Mouse (Mus musculus) myocyte (in vitro differentiated cells): ENCODE data around the gene Acot3. TPM values are rescaled to one million over a fixed set of nuclear protein-coding genes. Genes with fewer than 3 reads are reported as not detected.
"Not testable (repeated sequence)": the region's sequence is repeated elsewhere in the genome, so short reads cannot be mapped to it uniquely, and the experiment has no call there.

ENCODE experiments used
- H3K27me3 ChIP-seq: one replicate; pipeline ENCODE4 v1.6.1; 2011; ENCODE audit not compliant: control insufficient read depth, insufficient read depth, insufficient read length
- H3K36me3 ChIP-seq: one replicate; pipeline ENCODE4 v1.6.1; 2011; ENCODE audit not compliant: control insufficient read depth, insufficient read depth
- H3K4me2 ChIP-seq: one replicate; pipeline ENCODE4 v1.6.1; 2011; ENCODE audit warnings: low read depth, control low read depth
- H3K4me3 ChIP-seq: one replicate; pipeline ENCODE4 v1.5.1; 2011; ENCODE audit warnings: mild to moderate bottlenecking, control low read depth, moderate library complexity
- H3K79me2 ChIP-seq: one replicate; pipeline ENCODE4 v1.6.1; 2011; ENCODE audit not compliant: control insufficient read depth, insufficient read depth
- H3ac ChIP-seq: one replicate; pipeline ENCODE4 v1.6.1; 2011; ENCODE audit not compliant: control insufficient read depth, insufficient read length
- CEBPB ChIP-seq: IDR thresholded peaks from 2 replicates; pipeline ENCODE4 v1.6.1; 2011; ENCODE audit warnings: mild to moderate bottlenecking, moderate library complexity; ENCODE audit not compliant: poor library complexity, insufficient read depth, severe bottlenecking
- E2F4 ChIP-seq: IDR thresholded peaks from one replicate; pipeline ENCODE4 v1.6.1; 2011; ENCODE audit warnings: mild to moderate bottlenecking, control low read depth, moderate library complexity; ENCODE audit not compliant: insufficient read depth
- MAX ChIP-seq: IDR thresholded peaks from one replicate; pipeline ENCODE4 v1.6.1; 2011; ENCODE audit warnings: low read depth, mild to moderate bottlenecking, control low read depth
- MYOD1 ChIP-seq, 3 experiments: IDR thresholded peaks; one replicate each; pipeline ENCODE4 v1.6.1; 2011; ENCODE audit warnings: control low read depth in 2 of 3, low read depth in 2 of 3, mild to moderate bottlenecking in 2 of 3, moderate library complexity in 1 of 3; ENCODE audit not compliant: insufficient read length in 2 of 3, control insufficient read depth in 1 of 3
- MYOG ChIP-seq, 3 experiments: IDR thresholded peaks; one replicate each; pipeline ENCODE4 v1.6.1; 2011; ENCODE audit warnings: control low read depth in 2 of 3, low read depth in 2 of 3, mild to moderate bottlenecking in 2 of 3; ENCODE audit not compliant: insufficient read length in 2 of 3, control insufficient read depth in 1 of 3, insufficient read depth in 1 of 3
- POLR2A ChIP-seq: IDR thresholded peaks from one replicate; pipeline ENCODE4 v1.6.1; 2011; ENCODE audit warnings: low read depth, mild to moderate bottlenecking, control low read depth, moderate library complexity; ENCODE audit not compliant: insufficient read length
- POLR2AphosphoS2 ChIP-seq: IDR thresholded peaks from one replicate; pipeline ENCODE4 v1.6.1; 2011; ENCODE audit warnings: low read depth, control low read depth; ENCODE audit not compliant: insufficient read length
- REST ChIP-seq: IDR thresholded peaks from one replicate; pipeline ENCODE4 v1.6.1; 2011; ENCODE audit warnings: mild to moderate bottlenecking, control low read depth, moderate library complexity; ENCODE audit not compliant: insufficient read depth, insufficient read length
- SRF ChIP-seq: IDR thresholded peaks from one replicate; pipeline ENCODE4 v1.6.1; 2011; ENCODE audit warnings: low read depth; ENCODE audit not compliant: control insufficient read depth, insufficient read length
- TCF12 ChIP-seq: IDR thresholded peaks from one replicate; pipeline ENCODE4 v1.6.1; 2011; ENCODE audit warnings: mild to moderate bottlenecking, control low read depth; ENCODE audit not compliant: poor library complexity, insufficient read depth, severe bottlenecking
- TCF3 ChIP-seq: IDR thresholded peaks from one replicate; pipeline ENCODE4 v1.6.1; 2011; ENCODE audit warnings: low read depth, control low read depth; ENCODE audit not compliant: insufficient read length
- USF1 ChIP-seq: IDR thresholded peaks from one replicate; pipeline ENCODE4 v1.6.1; 2011; ENCODE audit warnings: low read depth, mild to moderate bottlenecking, control low read depth, moderate library complexity
- polyA plus RNA-seq: library from polyadenylated mRNA; unstranded; fragments of >200 nt; fragmentation: generic; extraction: Trizol; gene quantifications from one replicate; pipeline ENCODE4 v1.2.1, GENCODE M21; 2012; ENCODE audit warnings: missing spikeins

Gene Acot3
- not detected for polyA plus RNA-seq

- Histone ChIP-seq H3K79me2 (no peaks in the 10 kb centered on the region), H3K27me3 (no peaks in the 10 kb centered on the region), H3K36me3 (no peaks in the 10 kb centered on the region), H3K4me2 (no peak within 1 kb of the TSS), H3ac (no peak within 1 kb of the TSS), H3K4me3 (no peak within 1 kb of the TSS)
- no peak for TF ChIP-seq CEBPB
- no peak for TF ChIP-seq MYOG (IDR thresholded peaks at IDR 0.05; ENCODE audit: control insufficient read depth in 1 of 3, insufficient read depth in 1 of 3, insufficient read length in 2 of 3, low read depth in 2 of 3)
- no peak for TF ChIP-seq POLR2A
- no peak for TF ChIP-seq USF1
- TF ChIP-seq REST: no peak
- TF ChIP-seq MAX: no peak
- no peak for TF ChIP-seq MYOD1 (IDR thresholded peaks at IDR 0.05; ENCODE audit: control insufficient read depth in 1 of 3, insufficient read length in 2 of 3, low read depth in 2 of 3)
- TF ChIP-seq E2F4: no peak
- TF ChIP-seq SRF: no peak
- no peak for TF ChIP-seq POLR2AphosphoS2
Observed at GRCm38 (mm10) chr12:84051937-84052474, at the start of gene Acot3. Acot3 (plus strand) TSS chr12:84052144.

- peaks cover 4% of the 10 kb centered on the region for H3K27me3 ChIP-seq
- TF ChIP-seq SRF (no peak), TCF3 (no peak), MAX (no peak), MYOG (IDR thresholded peaks at IDR 0.05; ENCODE audit: control insufficient read depth in 1 of 3, insufficient read depth in 1 of 3, insufficient read length in 2 of 3, low read depth in 2 of 3) (no peak), TCF12 (no peak), CEBPB (no peak), E2F4 (no peak), POLR2AphosphoS2 (no peak), POLR2A (no peak), MYOD1 (IDR thresholded peaks at IDR 0.05; ENCODE audit: control insufficient read depth in 1 of 3, insufficient read length in 2 of 3, low read depth in 2 of 3) (no peak), USF1 (no peak), REST (no peak)
- H3K36me3 ChIP-seq: no peaks in the 10 kb centered on the region
- H3ac ChIP-seq: no peak overlapping the region
- H3K4me2 ChIP-seq: no peak overlapping the region
- H3K79me2 ChIP-seq: no peaks in the 10 kb centered on the region
- no peak overlapping the region for H3K4me3 ChIP-seq
Observed at GRCm38 (mm10) chr12:84003866-84004265, 48.1 kb upstream of the Acot3 start.

- Histone ChIP-seq H3K4me3 (no peak overlapping the region), H3K27me3 (peaks cover 25% of the 10 kb centered on the region), H3K79me2 (no peaks in the 10 kb centered on the region), H3K36me3 (no peaks in the 10 kb centered on the region), H3ac (no peak overlapping the region), H3K4me2 (no peak overlapping the region)
- no peak for TF ChIP-seq E2F4
- no peak for TF ChIP-seq TCF12
- TF ChIP-seq REST: no peak
- TF ChIP-seq MAX: no peak
- TF ChIP-seq MYOD1 (IDR thresholded peaks at IDR 0.05; ENCODE audit: control insufficient read depth in 1 of 3, insufficient read length in 2 of 3, low read depth in 2 of 3): no peak
- no peak for TF ChIP-seq TCF3
- TF ChIP-seq POLR2A: no peak
- no peak for TF ChIP-seq USF1
- no peak for TF ChIP-seq MYOG (IDR thresholded peaks at IDR 0.05; ENCODE audit: control insufficient read depth in 1 of 3, insufficient read depth in 1 of 3, insufficient read length in 2 of 3, low read depth in 2 of 3)
- no peak for TF ChIP-seq CEBPB
- no peak for TF ChIP-seq SRF
Observed at GRCm38 (mm10) chr12:84008251-84008650, 43.7 kb upstream of the Acot3 start.

- no peak for TF ChIP-seq TCF12
- no peak for TF ChIP-seq POLR2AphosphoS2
- TF ChIP-seq POLR2A: no peak
- no peak for TF ChIP-seq MYOD1 (IDR thresholded peaks at IDR 0.05; ENCODE audit: control insufficient read depth in 1 of 3, insufficient read length in 2 of 3, low read depth in 2 of 3)
- TF ChIP-seq MYOG (IDR thresholded peaks at IDR 0.05; ENCODE audit: control insufficient read depth in 1 of 3, insufficient read depth in 1 of 3, insufficient read length in 2 of 3, low read depth in 2 of 3): no peak
- TF ChIP-seq REST: no peak
- no peak for TF ChIP-seq SRF
- TF ChIP-seq TCF3: no peak
- TF ChIP-seq MAX: no peak
- no peak for TF ChIP-seq CEBPB
- no peak for TF ChIP-seq E2F4
- TF ChIP-seq USF1: no peak
- H3K79me2 ChIP-seq: no peaks in the 10 kb centered on the region
- H3K27me3 ChIP-seq: peaks cover 25% of the 10 kb centered on the region
- no peak overlapping the region for H3ac ChIP-seq
- H3K36me3 ChIP-seq: no peaks in the 10 kb centered on the region
- H3K4me3 ChIP-seq: no peak overlapping the region
- H3K4me2 ChIP-seq: no peak overlapping the region
Observed at GRCm38 (mm10) chr12:84008729-84009128, 43.2 kb upstream of the Acot3 start.

- H3K79me2 ChIP-seq, H3ac ChIP-seq, H3K36me3 ChIP-seq, H3K4me3 ChIP-seq: not testable (repeated sequence)
- Histone ChIP-seq H3K27me3 (peaks cover 25% of the 10 kb centered on the region), H3K4me2 (peak within 1 kb of the TSS; percentile 5)
Observed at GRCm38 (mm10) chr12:84009171-84009965, 42.6 kb upstream of the Acot3 start, which contains the start of gene Acot1. Acot1 (plus strand) TSS chr12:84009490.
